Mouse (Mus musculus) brain, embryonic 14.5 days (tissue): ENCODE measurements around the gene Zscan4e. TPM values are rescaled to one million over a fixed set of nuclear protein-coding genes. Genes with fewer than 3 reads are reported as not detected.
"Not testable (repeated sequence)": the region's sequence is repeated elsewhere in the genome, so short reads cannot be mapped to it uniquely, and the experiment has no call there.

Experiments used
- DNase-seq: peaks from one replicate; pipeline ENCODE4 v3.0.0-alpha.2; 2011; ENCODE audit warnings: low read depth
- polyA plus RNA-seq: library from polyadenylated mRNA; depleted of rRNA; stranded (reverse); fragments of >200 nt; gene quantifications from 2 replicates; pipeline ENCODE4 v1.2.3, GENCODE M21; 2012; rRNA removed

The Zscan4e gene
- not detected in 2 replicates for polyA plus RNA-seq

- DNase-seq: not testable (repeated sequence)
Observed at GRCm38 (mm10) chr7:11310582-11310981, at the start of gene Zscan4e. Gene Zscan4e (minus strand): TSS chr7:11310682.

Other genes with a start within 250 kb of the Zscan4e start
- not detected in 2 replicates for gene Zscan4-ps1, start 241.0 kb downstream of the Zscan4e start, polyA plus RNA-seq
- gene Zscan4d, start 144.5 kb downstream of the Zscan4e start, polyA plus RNA-seq: not detected in 2 replicates
- not detected in 2 replicates for gene Zscan4f, start 87.2 kb upstream of the Zscan4e start, polyA plus RNA-seq
- gene Zscan4-ps2, start 203.6 kb upstream of the Zscan4e start, polyA plus RNA-seq: not detected in 2 replicates